Mouse (Mus musculus) left cerebral cortex, adult 11 months (tissue): ENCODE measurements at regions not wholly inside any gene's neighbourhood (a gene's known extent, or its start where the extent isn't known, plus 50 kb on each side); places are given as distances from the start of the nearest gene placed in this dataset.
A peak's percentile ranks its signal among the peaks of the same experiment; 100 is the strongest.

Experiments
- DNase-seq: peaks from one replicate; pipeline ENCODE4 v3.0.0; 2022; ENCODE audit warnings: low spot score

GRCm38 (mm10) chr7:135767493-135767892, 51.3 kb upstream of the Mki67 start:
- DNase-seq, result no peak

GRCm38 (mm10) chr7:135768064-135768463, 51.9 kb upstream of the Mki67 start:
- no peak for DNase-seq

- peak; percentile 66 for DNase-seq
These were observed 52.4 kb upstream of the Mki67 start for GRCm38 (mm10) chr7:135768592-135768991.

GRCm38 (mm10) chr7:135769082-135769673, 53.0 kb upstream of the Mki67 start:
- no peak for DNase-seq

GRCm38 (mm10) chr7:135770051-135770450, 53.9 kb upstream of the Mki67 start:
- DNase-seq, result no peak

GRCm38 (mm10) chr7:135775832-135776433, 59.8 kb upstream of the Mki67 start:
- DNase-seq, result no peak

- DNase-seq, result no peak
These were observed 74.0 kb upstream of the Mki67 start for GRCm38 (mm10) chr7:135790167-135790566.

GRCm38 (mm10) chr7:135790978-135791377, 74.8 kb upstream of the Mki67 start:
- peak; percentile 22 for DNase-seq

- DNase-seq, result no peak
These were observed 76.0 kb upstream of the Mki67 start for GRCm38 (mm10) chr7:135791953-135792690.

GRCm38 (mm10) chr7:135792918-135793317, 76.8 kb upstream of the Mki67 start:
- no peak for DNase-seq

GRCm38 (mm10) chr7:135794238-135794637, 78.1 kb upstream of the Mki67 start:
- DNase-seq, result no peak

GRCm38 (mm10) chr7:135794679-135795078, 78.5 kb upstream of the Mki67 start:
- no peak for DNase-seq

GRCm38 (mm10) chr7:135798441-135798840, 82.3 kb upstream of the Mki67 start:
- no peak for DNase-seq

- DNase-seq, result peak; percentile 8
These were observed 86.5 kb upstream of the Mki67 start for GRCm38 (mm10) chr7:135802598-135803121.

GRCm38 (mm10) chr7:135804730-135805129, 88.6 kb upstream of the Mki67 start:
- DNase-seq, result no peak

GRCm38 (mm10) chr7:135806139-135806538, 90.0 kb upstream of the Mki67 start:
- no peak for DNase-seq

- DNase-seq, result no peak
These were observed 90.5 kb upstream of the Mki67 start for GRCm38 (mm10) chr7:135806673-135807072.

GRCm38 (mm10) chr7:135809167-135809566, 93.0 kb upstream of the Mki67 start:
- no peak for DNase-seq

- no peak for DNase-seq
These were observed 93.7 kb upstream of the Mki67 start for GRCm38 (mm10) chr7:135809751-135810379.

- DNase-seq, result no peak
These were observed 94.8 kb upstream of the Mki67 start for GRCm38 (mm10) chr7:135810971-135811370.

GRCm38 (mm10) chr7:135813616-135814015, 97.5 kb upstream of the Mki67 start:
- DNase-seq, result no peak

GRCm38 (mm10) chr7:135816191-135816590, 100.0 kb upstream of the Mki67 start:
- DNase-seq, result no peak

GRCm38 (mm10) chr7:135817868-135818267, 101.7 kb upstream of the Mki67 start:
- DNase-seq, result no peak
